8 mouse cellular contexts compared by ENCODE assay signal in genomic region chr4:129576863-129577491, GRCm38 (mm10). TPM values are rescaled to one million over a fixed set of nuclear protein-coding genes. Genes with fewer than 3 reads are reported as not detected.
A peak's percentile ranks its signal among the peaks of the same experiment; 100 is the strongest.
DNase-seq lines count a peak whose midpoint lies in the region; ATAC-seq and TF ChIP-seq lines count a peak whose summit lies in the region.

No protein-coding gene starts in this region.

- peak overlapping the region; percentile 8; the same call in 1 of the 2 replicates for H3K27ac ChIP-seq in forebrain, embryonic 10.5 days
- H3K27ac ChIP-seq in forebrain, embryonic 15.5 days (replicated peaks): no peak overlapping the region
- H3K27ac ChIP-seq in embryonic facial prominence, embryonic 11.5 days (replicated peaks; ENCODE audit: low read depth, low read length): no peak overlapping the region
- H3K27ac ChIP-seq in heart, embryonic 12.5 days (ENCODE audit: poor library complexity, severe bottlenecking): no peak overlapping the region
- H3K27ac ChIP-seq in kidney, embryonic 16.5 days (ENCODE audit: low read length): no peak overlapping the region
- no peak overlapping the region for H3K27ac ChIP-seq in liver, postnatal 0 days (ENCODE audit: low read depth)
- no peak overlapping the region for H3K27ac ChIP-seq in neural tube, embryonic 12.5 days
- H3K27ac ChIP-seq in stomach, postnatal 0 days (replicated peaks): no peak overlapping the region

- H3K4me3 ChIP-seq in forebrain, embryonic 10.5 days: 0 out of 2 replicates have a peak overlapping the region, but pooled peaks have one; percentile 13
- H3K4me3 ChIP-seq in forebrain, embryonic 15.5 days: no peak overlapping the region
- no peak overlapping the region for H3K4me3 ChIP-seq in embryonic facial prominence, embryonic 11.5 days (ENCODE audit: low read depth, low read length)
- peak overlapping the region; percentile 9; the same call in 1 of the 2 replicates for H3K4me3 ChIP-seq in heart, embryonic 12.5 days
- H3K4me3 ChIP-seq in kidney, embryonic 16.5 days (ENCODE audit: low read length): peak overlapping the region; percentile 34
- peak overlapping the region; percentile 13; the same call in 1 of the 2 replicates for H3K4me3 ChIP-seq in liver, postnatal 0 days (ENCODE audit: low read depth, low read length)
- no peak overlapping the region for H3K4me3 ChIP-seq in neural tube, embryonic 12.5 days
- no peak overlapping the region for H3K4me3 ChIP-seq in stomach, postnatal 0 days (ENCODE audit: low read depth, low read length)

- H3K9ac ChIP-seq in forebrain, embryonic 15.5 days (replicated peaks): no peak overlapping the region
- H3K9ac ChIP-seq in embryonic facial prominence, embryonic 11.5 days (replicated peaks; ENCODE audit: low read length): 0 out of 2 replicates have a peak overlapping the region, but pooled peaks have one; percentile 9
- no peak overlapping the region for H3K9ac ChIP-seq in heart, embryonic 12.5 days
- H3K9ac ChIP-seq in kidney, embryonic 16.5 days (replicated peaks; ENCODE audit: low read length): peak overlapping the region; percentile 56
- H3K9ac ChIP-seq in liver, postnatal 0 days (replicated peaks): peak overlapping the region; percentile 36; the same call in 1 of the 2 replicates
- H3K9ac ChIP-seq in neural tube, embryonic 12.5 days: no peak overlapping the region
- H3K9ac ChIP-seq in stomach, postnatal 0 days (ENCODE audit: low read length): peak overlapping the region; percentile 23; the same call in 1 of the 2 replicates

- peak; percentile 76 for TF ChIP-seq CTCF in liver, postnatal 0 days (IDR thresholded peaks at IDR 0.05; ENCODE audit: low read depth)
- TF ChIP-seq CTCF in stomach, postnatal 0 days (IDR thresholded peaks at IDR 0.05; ENCODE audit: low read depth): peak; percentile 74

- DNase-seq in forebrain, embryonic 10.5 days (ENCODE audit: extremely low spot score, low spot score): peak; percentile 62
- DNase-seq in embryonic facial prominence, embryonic 11.5 days (ENCODE audit: low spot score): peak; percentile 73
- peak; percentile 78 for DNase-seq in liver, postnatal 0 days
- DNase-seq in stomach, postnatal 0 days (ENCODE audit: low spot score): peak; percentile 77

- ATAC-seq in forebrain, embryonic 15.5 days (replicated peaks): no peak
- ATAC-seq in embryonic facial prominence, embryonic 11.5 days (replicated peaks; ENCODE audit: insufficient number of reproducible peaks, low FRiP score, low TSS enrichment, low read depth): no peak
- ATAC-seq in heart, embryonic 12.5 days (ENCODE audit: insufficient number of reproducible peaks, low FRiP score): no peak
- no peak; the same call in 1 of the 2 replicates for ATAC-seq in kidney, embryonic 16.5 days (ENCODE audit: low FRiP score, low TSS enrichment)
- ATAC-seq in liver, postnatal 0 days: peak; percentile 43; the same call in 1 of the 2 replicates
- no peak for ATAC-seq in neural tube, embryonic 12.5 days (ENCODE audit: low FRiP score, low read depth)
- ATAC-seq in stomach, postnatal 0 days (ENCODE audit: low FRiP score, low TSS enrichment): peak; percentile 59

- no peak for TF ChIP-seq EP300 in liver, postnatal 0 days (IDR thresholded peaks at IDR 0.05; ENCODE audit: low read depth)
- TF ChIP-seq EP300 in stomach, postnatal 0 days (optimal IDR thresholded peaks at IDR 0.05): no peak

- no peaks in the 10 kb centered on the region for H3K36me3 ChIP-seq in forebrain, embryonic 10.5 days (replicated peaks)
- no peaks in the 10 kb centered on the region for H3K36me3 ChIP-seq in forebrain, embryonic 15.5 days
- H3K36me3 ChIP-seq in embryonic facial prominence, embryonic 11.5 days (replicated peaks; ENCODE audit: control insufficient read depth, insufficient read depth, low read depth, low read length): no peaks in the 10 kb centered on the region
- H3K36me3 ChIP-seq in heart, embryonic 12.5 days: no peaks in the 10 kb centered on the region
- H3K36me3 ChIP-seq in kidney, embryonic 16.5 days (ENCODE audit: insufficient read depth, low read length): no peaks in the 10 kb centered on the region
- no peaks in the 10 kb centered on the region for H3K36me3 ChIP-seq in liver, postnatal 0 days (replicated peaks; ENCODE audit: insufficient read depth, low read length)
- H3K36me3 ChIP-seq in neural tube, embryonic 12.5 days: no peaks in the 10 kb centered on the region
- no peaks in the 10 kb centered on the region for H3K36me3 ChIP-seq in stomach, postnatal 0 days (ENCODE audit: control insufficient read depth, insufficient read depth, low read length)

- H3K27me3 ChIP-seq in forebrain, embryonic 10.5 days (ENCODE audit: poor library complexity, severe bottlenecking): peaks cover 5% of the 10 kb centered on the region; the same call in 1 of the 2 replicates
- no peaks in the 10 kb centered on the region for H3K27me3 ChIP-seq in forebrain, embryonic 15.5 days
- H3K27me3 ChIP-seq in embryonic facial prominence, embryonic 11.5 days (ENCODE audit: control insufficient read depth, insufficient read depth, low read length): no peaks in the 10 kb centered on the region
- no peaks in the 10 kb centered on the region; the same call in 1 of the 2 replicates for H3K27me3 ChIP-seq in heart, embryonic 12.5 days (replicated peaks)
- H3K27me3 ChIP-seq in kidney, embryonic 16.5 days (ENCODE audit: insufficient read depth, low read length): no peaks in the 10 kb centered on the region
- H3K27me3 ChIP-seq in liver, postnatal 0 days (ENCODE audit: insufficient read depth, low read length): no peaks in the 10 kb centered on the region
- no peaks in the 10 kb centered on the region; the same call in 1 of the 2 replicates for H3K27me3 ChIP-seq in neural tube, embryonic 12.5 days (replicated peaks)
- no peaks in the 10 kb centered on the region for H3K27me3 ChIP-seq in stomach, postnatal 0 days (ENCODE audit: control insufficient read depth, insufficient read depth, low read length)

- H3K4me2 ChIP-seq in forebrain, embryonic 15.5 days (replicated peaks): no peak overlapping the region; the same call in 1 of the 2 replicates
- H3K4me2 ChIP-seq in embryonic facial prominence, embryonic 11.5 days (ENCODE audit: low read depth, low read length): no peak overlapping the region
- peak overlapping the region; percentile 30 for H3K4me2 ChIP-seq in heart, embryonic 12.5 days
- H3K4me2 ChIP-seq in kidney, embryonic 16.5 days (replicated peaks; ENCODE audit: low read depth, low read length): peak overlapping the region; percentile 41
- H3K4me2 ChIP-seq in liver, postnatal 0 days (ENCODE audit: low read depth, low read length): peak overlapping the region; percentile 36
- H3K4me2 ChIP-seq in neural tube, embryonic 12.5 days (replicated peaks): peak overlapping the region; percentile 16; the same call in 1 of the 2 replicates
- no peak overlapping the region for H3K4me2 ChIP-seq in stomach, postnatal 0 days (replicated peaks; ENCODE audit: low read depth)

- H3K4me1 ChIP-seq in forebrain, embryonic 10.5 days: peaks cover 10% of the 10 kb centered on the region
- H3K4me1 ChIP-seq in forebrain, embryonic 15.5 days: peaks cover 5% of the 10 kb centered on the region; the same call in 1 of the 2 replicates
- H3K4me1 ChIP-seq in embryonic facial prominence, embryonic 11.5 days (ENCODE audit: control insufficient read depth, insufficient read depth, low read length): no peaks in the 10 kb centered on the region
- peaks cover 16% of the 10 kb centered on the region for H3K4me1 ChIP-seq in heart, embryonic 12.5 days (replicated peaks)
- H3K4me1 ChIP-seq in kidney, embryonic 16.5 days (ENCODE audit: insufficient read depth, low read length): peaks cover 17% of the 10 kb centered on the region
- peaks cover 3% of the 10 kb centered on the region; the same call in 1 of the 2 replicates for H3K4me1 ChIP-seq in liver, postnatal 0 days (ENCODE audit: insufficient read depth)
- 0 out of 2 replicates have a peak, but pooled peaks cover 5% of the 10 kb centered on the region for H3K4me1 ChIP-seq in neural tube, embryonic 12.5 days
- H3K4me1 ChIP-seq in stomach, postnatal 0 days (replicated peaks; ENCODE audit: control insufficient read depth, insufficient read depth): no peaks in the 10 kb centered on the region

- no peaks in the 10 kb centered on the region for H3K9me3 ChIP-seq in forebrain, embryonic 10.5 days
- H3K9me3 ChIP-seq in forebrain, embryonic 15.5 days: no peaks in the 10 kb centered on the region
- no peaks in the 10 kb centered on the region for H3K9me3 ChIP-seq in embryonic facial prominence, embryonic 11.5 days (replicated peaks; ENCODE audit: control insufficient read depth, low read length)
- no peaks in the 10 kb centered on the region for H3K9me3 ChIP-seq in heart, embryonic 12.5 days (replicated peaks)
- H3K9me3 ChIP-seq in kidney, embryonic 16.5 days (ENCODE audit: low read length): no peaks in the 10 kb centered on the region
- H3K9me3 ChIP-seq in liver, postnatal 0 days (ENCODE audit: low read length): no peaks in the 10 kb centered on the region
- no peaks in the 10 kb centered on the region for H3K9me3 ChIP-seq in neural tube, embryonic 12.5 days
- no peaks in the 10 kb centered on the region for H3K9me3 ChIP-seq in stomach, postnatal 0 days (ENCODE audit: control insufficient read depth, low read length)

- WGBS in forebrain, embryonic 10.5 days: 39% methylated on average over 21 of the region's 21 CpGs
- 30% methylated on average over 21 of the region's 21 CpGs for WGBS in forebrain, embryonic 15.5 days
- 33% methylated on average over 21 of the region's 21 CpGs for WGBS in embryonic facial prominence, embryonic 11.5 days
- WGBS in heart, embryonic 12.5 days: 32% methylated on average over 21 of the region's 21 CpGs
- WGBS in kidney, embryonic 16.5 days: 34% methylated on average over 21 of the region's 21 CpGs
- 28% methylated on average over 21 of the region's 21 CpGs for WGBS in liver, postnatal 0 days (ENCODE audit: insufficient replicate concordance)
- 33% methylated on average over 21 of the region's 21 CpGs for WGBS in neural tube, embryonic 12.5 days
- 36% methylated on average over 21 of the region's 21 CpGs for WGBS in stomach, postnatal 0 days

RNA-seq across cellular contexts. Expression of gene Fam167b, which starts 1.4 kb away (rescaled TPM):
- 1.2 TPM in 2 replicates for polyA plus RNA-seq in forebrain, embryonic 10.5 days (2016; fragmentation: Nextera tagmentation; extraction: Ambion mirVana)
- polyA plus RNA-seq in forebrain, embryonic 15.5 days (2015; fragmentation: Nextera tagmentation; extraction: Ambion mirVana): 0.25 and 0.41 TPM in 2 replicates
- polyA plus RNA-seq in embryonic facial prominence, embryonic 11.5 days (2014; fragmentation: Nextera tagmentation; extraction: Ambion mirVana): 2.9 and 3.2 TPM in 2 replicates
- 4.3 and 4.7 TPM in 2 replicates for polyA plus RNA-seq in heart, embryonic 12.5 days (2016; fragmentation: Nextera tagmentation; extraction: Ambion mirVana)
- 35.9 and 37.8 TPM in 2 replicates for polyA plus RNA-seq in kidney, embryonic 16.5 days (2015; fragmentation: Nextera tagmentation; extraction: Ambion mirVana)
- 13.1 and 15.0 TPM in 2 replicates for polyA plus RNA-seq in liver, postnatal 0 days (2015; fragmentation: Nextera tagmentation; extraction: Ambion mirVana)
- polyA plus RNA-seq in neural tube, embryonic 12.5 days (2016; fragmentation: Nextera tagmentation; extraction: Ambion mirVana): 1.5 and 2.2 TPM in 2 replicates
- polyA plus RNA-seq in stomach, postnatal 0 days (2015; fragmentation: Nextera tagmentation; extraction: Ambion mirVana): 1.2 and 1.9 TPM in 2 replicates

RNA-seq across cellular contexts. Expression of gene Lck, which starts 3.5 kb away (rescaled TPM):
- 13.9 and 15.7 TPM in 2 replicates for polyA plus RNA-seq in forebrain, embryonic 10.5 days (2016; fragmentation: Nextera tagmentation; extraction: Ambion mirVana)
- 7.6 and 9.2 TPM in 2 replicates for polyA plus RNA-seq in forebrain, embryonic 15.5 days (2015; fragmentation: Nextera tagmentation; extraction: Ambion mirVana)
- polyA plus RNA-seq in embryonic facial prominence, embryonic 11.5 days (2014; fragmentation: Nextera tagmentation; extraction: Ambion mirVana): 11.3 and 14.2 TPM in 2 replicates
- polyA plus RNA-seq in heart, embryonic 12.5 days (2016; fragmentation: Nextera tagmentation; extraction: Ambion mirVana): 3.5 and 4.1 TPM in 2 replicates
- polyA plus RNA-seq in kidney, embryonic 16.5 days (2015; fragmentation: Nextera tagmentation; extraction: Ambion mirVana): 10.8 and 13.0 TPM in 2 replicates
- polyA plus RNA-seq in liver, postnatal 0 days (2015; fragmentation: Nextera tagmentation; extraction: Ambion mirVana): 3.3 and 3.4 TPM in 2 replicates
- 7.8 and 8.0 TPM in 2 replicates for polyA plus RNA-seq in neural tube, embryonic 12.5 days (2016; fragmentation: Nextera tagmentation; extraction: Ambion mirVana)
- 1.7 and 1.9 TPM in 2 replicates for polyA plus RNA-seq in stomach, postnatal 0 days (2015; fragmentation: Nextera tagmentation; extraction: Ambion mirVana)

RNA-seq across cellular contexts. Expression of gene Eif3i, which starts 23.5 kb away (rescaled TPM):
- 298 and 315 TPM in 2 replicates for polyA plus RNA-seq in forebrain, embryonic 10.5 days (2016; fragmentation: Nextera tagmentation; extraction: Ambion mirVana)
- polyA plus RNA-seq in forebrain, embryonic 15.5 days (2015; fragmentation: Nextera tagmentation; extraction: Ambion mirVana): 223 and 225 TPM in 2 replicates
- polyA plus RNA-seq in embryonic facial prominence, embryonic 11.5 days (2014; fragmentation: Nextera tagmentation; extraction: Ambion mirVana): 284 and 293 TPM in 2 replicates
- polyA plus RNA-seq in heart, embryonic 12.5 days (2016; fragmentation: Nextera tagmentation; extraction: Ambion mirVana): 155 and 156 TPM in 2 replicates
- 296 and 307 TPM in 2 replicates for polyA plus RNA-seq in kidney, embryonic 16.5 days (2015; fragmentation: Nextera tagmentation; extraction: Ambion mirVana)
- 119 and 125 TPM in 2 replicates for polyA plus RNA-seq in liver, postnatal 0 days (2015; fragmentation: Nextera tagmentation; extraction: Ambion mirVana)
- 200 and 208 TPM in 2 replicates for polyA plus RNA-seq in neural tube, embryonic 12.5 days (2016; fragmentation: Nextera tagmentation; extraction: Ambion mirVana)
- polyA plus RNA-seq in stomach, postnatal 0 days (2015; fragmentation: Nextera tagmentation; extraction: Ambion mirVana): 222 and 230 TPM in 2 replicates

RNA-seq across cellular contexts. Expression of gene Tmem234, which starts 23.5 kb away (rescaled TPM):
- 224 and 227 TPM in 2 replicates for polyA plus RNA-seq in forebrain, embryonic 10.5 days (2016; fragmentation: Nextera tagmentation; extraction: Ambion mirVana)
- 160 and 165 TPM in 2 replicates for polyA plus RNA-seq in forebrain, embryonic 15.5 days (2015; fragmentation: Nextera tagmentation; extraction: Ambion mirVana)
- polyA plus RNA-seq in embryonic facial prominence, embryonic 11.5 days (2014; fragmentation: Nextera tagmentation; extraction: Ambion mirVana): 163 and 195 TPM in 2 replicates
- polyA plus RNA-seq in heart, embryonic 12.5 days (2016; fragmentation: Nextera tagmentation; extraction: Ambion mirVana): 139 and 153 TPM in 2 replicates
- 216 and 221 TPM in 2 replicates for polyA plus RNA-seq in kidney, embryonic 16.5 days (2015; fragmentation: Nextera tagmentation; extraction: Ambion mirVana)
- 81.7 and 93.9 TPM in 2 replicates for polyA plus RNA-seq in liver, postnatal 0 days (2015; fragmentation: Nextera tagmentation; extraction: Ambion mirVana)
- 175 and 183 TPM in 2 replicates for polyA plus RNA-seq in neural tube, embryonic 12.5 days (2016; fragmentation: Nextera tagmentation; extraction: Ambion mirVana)
- polyA plus RNA-seq in stomach, postnatal 0 days (2015; fragmentation: Nextera tagmentation; extraction: Ambion mirVana): 168 and 169 TPM in 2 replicates

RNA-seq across cellular contexts. Expression of gene Hdac1, which starts 34.5 kb away (rescaled TPM):
- 294 and 319 TPM in 2 replicates for polyA plus RNA-seq in forebrain, embryonic 10.5 days (2016; fragmentation: Nextera tagmentation; extraction: Ambion mirVana)
- polyA plus RNA-seq in forebrain, embryonic 15.5 days (2015; fragmentation: Nextera tagmentation; extraction: Ambion mirVana): 119 and 130 TPM in 2 replicates
- 271 and 273 TPM in 2 replicates for polyA plus RNA-seq in embryonic facial prominence, embryonic 11.5 days (2014; fragmentation: Nextera tagmentation; extraction: Ambion mirVana)
- 140 and 146 TPM in 2 replicates for polyA plus RNA-seq in heart, embryonic 12.5 days (2016; fragmentation: Nextera tagmentation; extraction: Ambion mirVana)
- polyA plus RNA-seq in kidney, embryonic 16.5 days (2015; fragmentation: Nextera tagmentation; extraction: Ambion mirVana): 285 and 304 TPM in 2 replicates
- 54.9 and 59.0 TPM in 2 replicates for polyA plus RNA-seq in liver, postnatal 0 days (2015; fragmentation: Nextera tagmentation; extraction: Ambion mirVana)
- 179 and 192 TPM in 2 replicates for polyA plus RNA-seq in neural tube, embryonic 12.5 days (2016; fragmentation: Nextera tagmentation; extraction: Ambion mirVana)
- polyA plus RNA-seq in stomach, postnatal 0 days (2015; fragmentation: Nextera tagmentation; extraction: Ambion mirVana): 110 TPM in 2 replicates

Comparison
In these comparisons a context has a peak if more than half of its experiments do, and no peak if none do; other contexts are left out.
1. H3K4me3 ChIP-seq: peak in forebrain, embryonic 10.5 days (single experiment), heart, embryonic 12.5 days (single experiment), kidney, embryonic 16.5 days (single experiment) and liver, postnatal 0 days (single experiment); none in forebrain, embryonic 15.5 days (single experiment), embryonic facial prominence, embryonic 11.5 days (single experiment), neural tube, embryonic 12.5 days (single experiment) and stomach, postnatal 0 days (single experiment).
2. ATAC-seq: peak in liver, postnatal 0 days (single experiment) and stomach, postnatal 0 days (single experiment); none in forebrain, embryonic 15.5 days (single experiment), embryonic facial prominence, embryonic 11.5 days (single experiment), heart, embryonic 12.5 days (single experiment), kidney, embryonic 16.5 days (single experiment) and neural tube, embryonic 12.5 days (single experiment).
3. H3K4me2 ChIP-seq: peak in heart, embryonic 12.5 days (single experiment), kidney, embryonic 16.5 days (single experiment), liver, postnatal 0 days (single experiment) and neural tube, embryonic 12.5 days (single experiment); none in forebrain, embryonic 15.5 days (single experiment), embryonic facial prominence, embryonic 11.5 days (single experiment) and stomach, postnatal 0 days (single experiment).
4. H3K9ac ChIP-seq: peak in embryonic facial prominence, embryonic 11.5 days (single experiment), kidney, embryonic 16.5 days (single experiment), liver, postnatal 0 days (single experiment) and stomach, postnatal 0 days (single experiment); none in forebrain, embryonic 15.5 days (single experiment), heart, embryonic 12.5 days (single experiment) and neural tube, embryonic 12.5 days (single experiment).
5. Peak in every context shown above with its lines, with median percentiles within 50 percentile points of each other: DNase-seq.